Mouse (Mus musculus): ENCODE results near the gene Cyp17a1.

DNA sequence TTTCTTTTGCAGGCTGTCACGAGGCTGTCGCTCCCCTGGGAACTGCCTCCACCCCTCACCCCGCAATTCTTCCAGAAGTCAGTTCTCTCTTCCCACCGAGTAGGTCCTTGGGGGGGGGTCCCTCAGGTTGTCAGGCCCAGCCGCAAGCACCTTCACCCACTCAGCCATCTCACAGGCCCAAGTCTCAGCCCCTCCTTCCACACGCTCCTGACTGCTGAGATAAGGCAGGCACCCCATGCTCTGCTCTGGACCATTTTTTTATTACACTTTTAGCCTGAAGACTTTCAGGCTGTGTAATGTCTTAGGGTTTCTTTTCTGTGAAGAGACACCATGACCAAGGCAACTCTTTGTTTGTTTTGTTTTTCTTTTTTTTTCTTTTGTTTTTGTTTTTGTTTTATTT, 35.4 kb downstream of the Cyp17a1 start:
- TF ChIP-seq CTCF (IDR thresholded peaks at IDR 0.05; ENCODE audit: control insufficient read depth, insufficient read depth, low read length) (no peak), POLR2A (IDR thresholded peaks at IDR 0.05; ENCODE audit: borderline replicate concordance, control insufficient read depth, low read depth, low read length) (no peak)
